In genomic region chr11:110374036-110374435, GRCm38 (mm10) we compare ENCODE assay signal across 12 mouse cellular contexts. TPM values are rescaled to one million over a fixed set of nuclear protein-coding genes. Genes with fewer than 3 reads are reported as not detected.
DNase-seq lines count a peak whose midpoint lies in the region.
"Had no signal": no experiment of that assay in that cellular context is flagged by ENCODE, and none has a peak within 500 bp of the region (broad histone marks: within the 10 kb centered on the region; RNA-seq: fewer than 3 reads in every experiment).

No protein-coding gene starts in this region.

- peak; percentile 69 for DNase-seq in layer of hippocampus, adult 11-12 months (ENCODE audit: low spot score)
- no peak for DNase-seq in layer of hippocampus, postnatal 25 days (ENCODE audit: extremely low spot score in 1 of 2, low spot score in 1 of 2)
- DNase-seq in right cerebral cortex, adult 2 months (ENCODE audit: low spot score in 2 of 2), result peak; percentile 22 to 24
- no peak for DNase-seq in right cerebral cortex, postnatal 4 days
- DNase-seq in layer of hippocampus, adult 9-10 months (ENCODE audit: low spot score), result peak; percentile 48
- DNase-seq in adrenal gland, postnatal 10 days, result no peak
- no peak for DNase-seq in kidney, postnatal 14 days
- DNase-seq: adrenal gland, postnatal 25 days; cerebellum, adult 2 months; cerebellum, postnatal 10 days; gastrocnemius, postnatal 36 days; heart, postnatal 36 days had no signal

RNA-seq across cellular contexts. Expression of gene Map2k6, which starts 24.9 kb away (rescaled TPM):
- 10 to 100 TPM; 30.2 to 34.7 TPM for total RNA-seq in layer of hippocampus, postnatal 25 days (2021)
- total RNA-seq in adrenal gland, postnatal 10 days (2021), result 10 to 100 TPM in 1 of 2 experiments, 1 to 10 TPM in 1; 7.6 to 11.0 TPM

RNA-seq across cellular contexts. Expression of gene Abca5, which starts 36.5 kb away (rescaled TPM):
- total RNA-seq in layer of hippocampus, postnatal 25 days (2021), result 10 to 100 TPM; 33.4 to 39.9 TPM
- 10 to 100 TPM in 1 of 2 experiments, 1 to 10 TPM in 1; 9.7 to 10.3 TPM for total RNA-seq in adrenal gland, postnatal 10 days (2021)

Comparison
In these comparisons a context has a peak if more than half of its experiments do, and no peak if none do; other contexts are left out.
1. DNase-seq: peak in layer of hippocampus, adult 11-12 months (single experiment), right cerebral cortex, adult 2 months (2 of 2) and layer of hippocampus, adult 9-10 months (single experiment); none in layer of hippocampus, postnatal 25 days (0 of 2), right cerebral cortex, postnatal 4 days (single experiment), adrenal gland, postnatal 10 days (single experiment) and kidney, postnatal 14 days (single experiment).